Mouse (Mus musculus) liver, postnatal 0 days (tissue): ENCODE data around the gene Hepacam2. TPM values are rescaled to one million over a fixed set of nuclear protein-coding genes. Genes with fewer than 3 reads are reported as not detected.
A peak's percentile ranks its signal among the peaks of the same experiment; 100 is the strongest.

Source experiments
- ATAC-seq: fragments of 200-750 bp; cut with Nextera tagmentation; 2 replicates; pipeline ENCODE4 v1.8.0; 2017; ENCODE audit warnings: mild to moderate bottlenecking, moderate library complexity
- DNase-seq: peaks from one replicate; pipeline ENCODE4 v3.0.0-alpha.2; 2016
- H3K27ac ChIP-seq: fragments of 300-500 bp; sonication (generic); 2 replicates; pipeline ENCODE4 v1.5.1; 2014; ENCODE audit warnings: antibody characterized with exemption, moderate library complexity, mild to moderate bottlenecking, low read depth
- H3K27me3 ChIP-seq: fragments of 300-500 bp; sonication (generic); 2 replicates; pipeline ENCODE4 v1.6.1; 2014; ENCODE audit warnings: low read length, control low read depth, mixed read lengths; ENCODE audit not compliant: insufficient read depth
- H3K36me3 ChIP-seq: fragments of 300-500 bp; sonication (generic); replicated peaks from 2 replicates; pipeline ENCODE4 v1.6.1; 2014; ENCODE audit warnings: mild to moderate bottlenecking, control low read depth, low read length, moderate library complexity, mixed read lengths; ENCODE audit not compliant: insufficient read depth
- H3K4me1 ChIP-seq: fragments of 300-500 bp; sonication (generic); 2 replicates; pipeline ENCODE4 v1.6.1; 2014; ENCODE audit warnings: antibody characterized with exemption, mild to moderate bottlenecking, control low read depth; ENCODE audit not compliant: insufficient read depth
- H3K4me2 ChIP-seq: fragments of 300-500 bp; sonication (generic); 2 replicates; pipeline ENCODE4 v1.6.1; 2014; ENCODE audit warnings: low read depth, mild to moderate bottlenecking, low read length, moderate library complexity, mixed read lengths
- H3K4me3 ChIP-seq: fragments of 300-500 bp; sonication (generic); 2 replicates; pipeline ENCODE4 v1.5.1; 2014; ENCODE audit warnings: low read depth, low read length
- H3K9ac ChIP-seq: fragments of 300-500 bp; sonication (generic); replicated peaks from 2 replicates; pipeline ENCODE4 v1.6.1; 2014; ENCODE audit warnings: mild to moderate bottlenecking, moderate library complexity
- H3K9me3 ChIP-seq: fragments of 300-500 bp; sonication (generic); 2 replicates; pipeline ENCODE4 v1.6.1; 2016; ENCODE audit warnings: mild to moderate bottlenecking, control low read depth, low read length, mixed read lengths
- CTCF ChIP-seq: sonication (generic); IDR thresholded peaks from 2 replicates; pipeline ENCODE4 v1.5.1; 2016; ENCODE audit warnings: antibody characterized with exemption, low read depth
- EP300 ChIP-seq: IDR thresholded peaks from 2 replicates; pipeline ENCODE4 v1.6.1; 2016; ENCODE audit warnings: antibody characterized with exemption, low read depth, mild to moderate bottlenecking
- WGBS: fragments of 180-500 bp; shearing (Covaris S2); extraction: QIAGEN DNeasy Blood & Tissue Kit; methylation state at CpG from one replicate; pipeline ENCODE4 v1.1.7; 2014; ENCODE audit not compliant: insufficient replicate concordance; 5-methylcytosine and 5-hydroxymethylcytosine counted together
- polyA plus RNA-seq: library from polyadenylated mRNA; unstranded; fragments of >200 nt; fragmentation: Nextera tagmentation; extraction: Ambion mirVana; gene quantifications from 2 replicates; pipeline ENCODE4 v1.2.1, GENCODE M21; 2015

Hepacam2 gene
- polyA plus RNA-seq, 1 experiment from 2014 or later: 0.15 TPM

DNA sequence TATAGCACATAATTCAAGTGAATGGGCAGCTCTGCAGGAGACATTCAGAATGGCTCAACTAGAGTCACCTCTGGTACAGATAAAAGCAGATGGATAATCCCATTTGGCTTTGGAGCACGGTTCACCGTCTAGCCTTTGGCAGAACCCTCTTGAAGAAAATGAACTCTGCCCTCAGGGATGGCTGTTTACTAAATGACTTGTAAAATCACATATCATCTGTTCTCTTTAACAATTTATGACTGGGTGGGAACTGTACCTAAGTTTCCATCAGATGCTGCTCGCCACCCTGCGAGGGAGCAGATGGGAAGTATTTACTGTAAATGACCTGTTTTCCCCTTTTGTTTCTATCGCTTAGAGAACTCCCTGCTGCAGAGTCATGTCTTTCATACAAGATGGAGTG lies 18.2 kb downstream of the Hepacam2 start:
- DNase-seq (no peak), ATAC-seq (no peak)
- Histone ChIP-seq H3K4me2 (no peak overlapping the region), H3K9ac (no peak overlapping the region), H3K27me3 (no peaks in the 10 kb centered on the region), H3K4me3 (no peak overlapping the region), H3K4me1 (no peaks in the 10 kb centered on the region), H3K27ac (no peak overlapping the region), H3K9me3 (no peaks in the 10 kb centered on the region), H3K36me3 (no peaks in the 10 kb centered on the region)
- 70% methylated on average over 5 of the region's 5 CpGs for WGBS
- TF ChIP-seq EP300 (no peak), CTCF (no peak)

DNA sequence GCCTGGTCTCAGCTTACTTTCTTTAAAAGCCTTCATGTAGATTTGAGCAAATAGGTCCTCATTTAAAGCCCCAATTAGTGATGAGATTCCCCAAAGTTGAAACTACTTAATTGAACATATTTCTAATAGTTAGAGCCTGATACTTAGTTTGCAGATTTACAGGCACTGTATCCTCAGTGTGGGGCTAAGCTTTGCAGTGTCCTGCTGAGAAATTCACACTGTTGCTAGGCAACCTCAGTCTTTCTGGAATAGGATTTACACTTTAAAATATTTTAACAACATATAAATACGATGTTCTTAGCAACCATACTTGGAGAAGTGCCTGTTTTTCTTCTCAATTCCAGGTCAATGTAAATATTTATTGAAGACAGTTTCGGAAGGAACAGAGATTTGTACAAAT lies 21.8 kb downstream of the Hepacam2 start:
- Histone ChIP-seq H3K27me3 (no peaks in the 10 kb centered on the region), H3K27ac (no peak overlapping the region), H3K4me3 (no peak overlapping the region), H3K4me1 (no peaks in the 10 kb centered on the region), H3K9me3 (no peaks in the 10 kb centered on the region), H3K4me2 (no peak overlapping the region), H3K9ac (no peak overlapping the region), H3K36me3 (no peaks in the 10 kb centered on the region)
- DNase-seq: no peak
- TF ChIP-seq EP300 (no peak), CTCF (no peak)
- 55% methylated on average over 2 of the region's 2 CpGs for WGBS
- no peak for ATAC-seq

DNA sequence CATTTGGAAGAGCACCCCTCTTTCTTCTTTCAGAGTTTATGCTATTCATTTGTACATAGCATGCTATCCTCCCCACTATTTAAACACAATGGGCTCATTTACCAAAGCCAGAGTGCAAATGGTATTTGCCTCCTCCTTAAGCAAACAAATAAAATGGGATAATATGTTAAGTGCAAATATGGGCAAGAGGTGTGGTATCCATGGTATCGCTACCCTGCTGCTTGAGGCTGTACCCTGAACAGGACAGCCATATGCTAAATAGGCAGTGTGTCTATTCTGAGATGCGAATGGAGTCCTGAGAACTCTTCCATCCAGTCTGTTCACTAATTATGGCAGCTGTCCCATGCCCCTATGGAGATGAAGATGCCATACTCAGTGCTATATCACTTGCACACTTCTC lies 27.4 kb downstream of the Hepacam2 start:
- Histone ChIP-seq H3K36me3 (no peaks in the 10 kb centered on the region), H3K9ac (no peak overlapping the region), H3K4me3 (no peak overlapping the region), H3K9me3 (no peaks in the 10 kb centered on the region), H3K27me3 (no peaks in the 10 kb centered on the region), H3K27ac (no peak overlapping the region), H3K4me1 (no peaks in the 10 kb centered on the region), H3K4me2 (no peak overlapping the region)
- no peak for ATAC-seq
- 61% methylated on average over 2 of the region's 2 CpGs for WGBS
- no peak for DNase-seq
- TF ChIP-seq CTCF (no peak), EP300 (no peak)

GRCm38 (mm10) chr6:3468627-3469026 lies 29.5 kb downstream of the Hepacam2 start:
- Histone ChIP-seq H3K4me1 (no peaks in the 10 kb centered on the region), H3K4me3 (no peak overlapping the region), H3K4me2 (no peak overlapping the region), H3K36me3 (no peaks in the 10 kb centered on the region), H3K27ac (no peak overlapping the region), H3K9me3 (no peaks in the 10 kb centered on the region), H3K27me3 (no peaks in the 10 kb centered on the region), H3K9ac (no peak overlapping the region)
- DNase-seq (no peak), ATAC-seq (no peak)
- 33% methylated on average over 1 of the region's 1 CpGs for WGBS
- TF ChIP-seq EP300 (no peak), CTCF (no peak)

DNA sequence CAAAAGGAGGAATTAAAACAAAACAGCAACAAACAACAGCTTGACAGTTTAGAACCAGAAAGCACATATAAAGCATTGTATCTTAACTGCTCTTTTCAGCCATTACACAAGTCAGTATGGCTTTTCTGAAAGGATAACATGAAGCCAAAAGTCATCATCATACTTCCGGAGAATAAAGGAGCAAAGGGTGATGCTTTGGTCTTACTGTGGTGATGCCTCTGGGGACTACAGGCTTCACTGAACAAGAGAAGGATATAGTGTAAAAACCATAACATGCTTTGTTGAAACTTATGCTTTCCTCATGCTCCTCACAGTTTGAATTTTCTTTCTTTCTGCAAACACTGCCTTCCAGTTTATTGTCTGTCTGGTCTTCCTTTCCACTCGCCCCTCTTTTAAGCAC lies 34.5 kb downstream of the Hepacam2 start:
- DNase-seq (no peak), ATAC-seq (no peak)
- Histone ChIP-seq H3K27ac (no peak overlapping the region), H3K4me1 (no peaks in the 10 kb centered on the region), H3K27me3 (no peaks in the 10 kb centered on the region), H3K9me3 (no peaks in the 10 kb centered on the region), H3K4me2 (no peak overlapping the region), H3K4me3 (no peak overlapping the region), H3K36me3 (no peaks in the 10 kb centered on the region), H3K9ac (no peak overlapping the region)
- TF ChIP-seq EP300 (no peak), CTCF (no peak)
- WGBS: 60% methylated on average over 2 of the region's 2 CpGs

DNA sequence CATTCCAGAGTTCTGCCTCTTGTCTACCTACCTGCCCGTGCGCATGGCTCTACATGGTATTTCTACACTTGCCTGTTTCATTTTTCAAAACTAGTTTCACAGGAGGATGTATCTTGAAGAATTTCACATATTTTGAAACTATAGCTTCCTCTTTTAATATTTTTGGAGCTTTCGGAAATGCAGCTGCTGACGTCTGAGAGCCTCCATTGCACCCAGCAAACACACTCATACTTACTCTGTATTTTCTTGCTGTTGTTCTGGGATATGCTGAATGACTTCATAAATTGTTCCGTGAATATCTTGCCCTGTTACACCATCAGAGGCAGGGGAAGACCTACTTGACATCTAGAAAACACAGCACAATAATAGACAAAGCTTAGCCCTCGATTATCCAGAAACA lies 35.1 kb downstream of the Hepacam2 start:
- Histone ChIP-seq H3K27ac (0 out of 2 replicates have a peak overlapping the region, but pooled peaks have one; percentile 31), H3K27me3 (no peaks in the 10 kb centered on the region), H3K4me3 (no peak overlapping the region), H3K4me2 (no peak overlapping the region), H3K9me3 (no peaks in the 10 kb centered on the region), H3K9ac (no peak overlapping the region), H3K36me3 (no peaks in the 10 kb centered on the region), H3K4me1 (no peaks in the 10 kb centered on the region)
- WGBS: 67% methylated on average over 6 of the region's 6 CpGs
- DNase-seq: no peak
- no peak for TF ChIP-seq EP300
- TF ChIP-seq CTCF: no peak
- no peak for ATAC-seq

DNA sequence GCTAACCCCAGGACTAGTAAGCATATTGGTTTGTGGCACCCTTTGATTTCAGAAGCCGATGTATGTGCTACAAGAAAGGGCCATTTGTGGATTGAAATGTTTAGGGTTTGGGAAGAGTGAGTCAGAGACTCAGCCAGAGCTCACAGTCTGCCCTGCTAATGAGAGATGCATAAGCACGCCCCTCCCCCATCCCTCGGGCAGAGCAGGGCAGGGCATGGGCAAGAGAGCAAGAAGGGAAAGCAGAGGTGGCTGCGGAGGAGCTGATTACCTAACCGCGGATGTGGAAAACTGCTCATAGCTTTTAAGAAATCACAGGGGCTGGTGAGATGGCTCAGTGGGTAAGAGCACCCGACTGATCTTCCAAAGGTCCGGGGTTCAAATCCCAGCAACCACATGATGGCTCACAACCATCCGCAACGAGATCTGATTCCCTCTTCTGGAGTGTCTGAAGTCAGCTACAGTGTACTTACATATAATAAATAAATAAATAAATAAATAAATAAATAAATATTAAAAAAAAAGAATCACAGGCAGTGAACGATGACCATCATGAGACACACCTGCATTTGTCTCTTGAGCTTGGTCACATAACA lies 42.1 kb downstream of the Hepacam2 start:
- no peak for TF ChIP-seq CTCF
- TF ChIP-seq EP300: no peak
- Histone ChIP-seq H3K4me3 (no peak overlapping the region), H3K4me1 (no peaks in the 10 kb centered on the region), H3K27ac (no peak overlapping the region), H3K36me3 (no peaks in the 10 kb centered on the region), H3K9ac (no peak overlapping the region), H3K27me3 (no peaks in the 10 kb centered on the region), H3K4me2 (no peak overlapping the region), H3K9me3 (no peaks in the 10 kb centered on the region)
- ATAC-seq (no peak), DNase-seq (no peak)
- 62% methylated on average over 11 of the region's 11 CpGs for WGBS
